Mouse (Mus musculus): ENCODE data around the gene Olfr1224-ps1. TPM values are rescaled to one million over a fixed set of nuclear protein-coding genes. Genes with fewer than 3 reads are reported as not detected.
"Not testable (repeated sequence)": the region's sequence is repeated elsewhere in the genome, so short reads cannot be mapped to it uniquely, and the experiment has no call there.

Gene Olfr1224-ps1
- not detected for total RNA-seq (2022)

DNA sequence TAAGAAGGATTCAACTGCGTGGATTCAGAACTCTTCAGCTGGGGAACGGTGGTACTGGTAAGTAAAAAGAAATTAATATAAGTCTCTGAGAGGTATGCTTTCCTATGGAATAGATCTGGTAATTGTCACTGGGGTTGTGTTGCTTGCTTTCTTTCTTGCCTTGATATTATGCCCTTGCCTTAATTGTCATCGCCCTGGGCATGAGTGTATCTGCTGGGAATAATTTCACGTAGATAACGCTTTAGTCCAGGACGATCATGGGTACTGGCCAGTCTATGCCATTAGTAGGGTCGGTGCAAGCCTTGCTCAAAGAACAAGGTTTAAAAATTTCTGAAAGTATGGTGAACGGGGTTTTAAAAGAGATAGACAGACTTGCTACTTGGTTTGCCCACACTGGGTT lies at the start of gene Olfr1224-ps1:
Olfr1224-ps1 (minus strand) TSS at position 101 of the 400 bp plus-strand sequence.
- not testable (repeated sequence) for DNase-seq (ENCODE audit: low spot score)

DNA sequence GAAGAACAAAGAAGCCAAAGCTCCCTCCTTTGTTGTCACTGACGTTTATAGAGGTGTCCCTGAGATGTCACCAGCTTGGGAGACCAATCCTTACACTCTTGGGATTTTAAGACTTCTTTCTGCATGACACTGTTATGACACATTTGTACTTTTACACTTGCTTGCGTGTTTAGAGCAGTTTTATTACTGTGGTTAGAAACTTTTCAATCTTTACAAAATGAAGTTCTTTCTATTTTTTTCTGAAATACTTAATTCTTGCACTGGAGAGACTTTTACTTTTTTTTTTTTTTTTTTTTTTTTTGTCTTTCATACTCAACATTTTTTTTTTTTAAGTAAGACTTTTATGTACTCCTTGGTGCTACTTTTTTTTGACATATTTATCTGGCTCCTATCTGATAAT lies 36.1 kb upstream of the Olfr1224-ps1 start, which contains the start of gene Olfr1226:
Olfr1226 (minus strand) TSS at position 101 of the 400 bp plus-strand sequence.
- no peak for DNase-seq (ENCODE audit: low spot score)

DNA sequence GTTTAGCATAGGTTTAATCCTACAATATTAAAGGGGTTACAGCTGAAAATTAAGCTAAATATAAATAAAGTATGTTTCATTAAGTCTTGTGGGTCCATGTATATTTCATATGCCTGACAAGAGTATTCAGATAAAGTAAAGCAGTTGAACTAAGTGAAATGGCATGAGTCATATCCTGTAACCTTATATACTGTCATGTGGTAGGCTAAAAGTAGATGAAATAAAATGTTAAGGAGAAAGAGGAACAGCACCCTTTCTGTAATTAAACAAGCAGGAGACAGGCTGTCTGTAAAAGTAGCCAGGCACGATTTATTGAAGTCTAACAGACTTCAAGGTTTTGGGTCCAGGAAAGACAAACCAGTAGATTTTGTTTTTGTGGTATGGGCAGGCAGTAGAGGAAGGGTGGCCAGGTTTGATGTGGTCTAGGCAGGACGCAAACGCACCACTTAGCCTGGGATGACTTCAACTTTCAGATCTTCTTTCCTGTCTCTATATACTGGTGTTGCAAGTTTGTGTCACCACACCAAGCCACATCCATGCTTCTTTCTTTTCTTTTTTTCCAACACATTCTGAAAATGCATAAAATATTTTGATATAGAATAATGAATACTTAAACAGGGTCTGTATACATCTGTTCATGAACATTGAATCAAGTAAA lies 32.6 kb upstream of the Olfr1224-ps1 start:
- no peak for DNase-seq (ENCODE audit: low spot score)

DNA sequence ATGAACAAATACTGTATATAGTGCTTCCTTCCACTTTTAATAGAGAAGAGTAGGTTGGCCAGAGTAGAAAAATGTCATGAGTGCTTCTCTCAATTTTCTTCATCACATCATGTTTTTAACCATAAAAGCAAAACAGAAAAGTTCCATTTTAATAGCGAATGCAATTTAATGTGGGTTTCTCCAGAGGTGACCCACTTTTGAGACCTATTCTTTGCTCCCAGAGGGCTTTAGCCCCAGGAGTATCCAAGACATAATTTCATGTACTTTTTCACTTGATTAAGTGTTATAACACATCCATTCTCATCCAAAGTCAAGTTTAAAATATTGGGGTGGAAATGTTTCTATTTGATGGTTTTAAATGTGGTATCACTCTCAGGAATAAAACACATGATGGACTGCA lies 10.7 kb upstream of the Olfr1224-ps1 start, which contains the start of gene Olfr1225:
Olfr1225 (minus strand) TSS at position 101 of the 400 bp plus-strand sequence.
- DNase-seq (ENCODE audit: low spot score), result no peak

GRCm38 (mm10) chr2:89164711-89165110 lies 820 bp upstream of the Olfr1224-ps1 start:
- DNase-seq (ENCODE audit: low spot score), result not testable (repeated sequence)

DNA sequence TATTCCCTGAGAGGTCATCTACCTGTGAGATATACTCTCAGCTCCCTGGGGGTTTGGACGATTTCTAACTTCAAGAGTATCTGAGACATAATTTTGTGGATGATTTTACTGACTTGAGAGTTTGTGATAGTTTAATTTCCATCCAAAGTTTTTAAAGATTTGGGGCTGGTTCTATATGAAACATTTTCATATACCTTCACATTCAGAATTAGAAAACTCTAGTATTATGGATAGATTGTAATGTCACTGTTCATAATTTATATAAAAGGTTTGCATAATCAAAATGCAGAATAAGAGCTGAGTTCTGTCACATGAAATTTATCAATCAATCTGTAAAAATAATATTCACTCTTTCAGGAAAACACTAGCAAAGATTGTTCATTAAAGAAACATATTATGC lies 12.4 kb downstream of the Olfr1224-ps1 start, which contains the start of gene Olfr1223:
Olfr1223 (minus strand) TSS at position 101 of the 400 bp plus-strand sequence.
- DNase-seq (ENCODE audit: low spot score), result no peak

- no peak for DNase-seq (ENCODE audit: low spot score)
Observed at GRCm38 (mm10) chr2:89132954-89133353, 30.9 kb downstream of the Olfr1224-ps1 start, which contains the start of gene Olfr1222. Gene Olfr1222, minus strand, starts transcription at chr2:89133054.

GRCm38 (mm10) chr2:89117183-89117582 lies 46.7 kb downstream of the Olfr1224-ps1 start, which contains the start of gene Olfr1221:
Gene Olfr1221, minus strand, starts transcription at chr2:89117283.
- no peak for DNase-seq (ENCODE audit: low spot score)

GRCm38 (mm10) chr2:89106735-89107134 lies 57.2 kb downstream of the Olfr1224-ps1 start, which contains the start of gene Olfr1220:
Gene Olfr1220, minus strand, starts transcription at chr2:89106835.
- no peak for DNase-seq (ENCODE audit: low spot score)

DNA sequence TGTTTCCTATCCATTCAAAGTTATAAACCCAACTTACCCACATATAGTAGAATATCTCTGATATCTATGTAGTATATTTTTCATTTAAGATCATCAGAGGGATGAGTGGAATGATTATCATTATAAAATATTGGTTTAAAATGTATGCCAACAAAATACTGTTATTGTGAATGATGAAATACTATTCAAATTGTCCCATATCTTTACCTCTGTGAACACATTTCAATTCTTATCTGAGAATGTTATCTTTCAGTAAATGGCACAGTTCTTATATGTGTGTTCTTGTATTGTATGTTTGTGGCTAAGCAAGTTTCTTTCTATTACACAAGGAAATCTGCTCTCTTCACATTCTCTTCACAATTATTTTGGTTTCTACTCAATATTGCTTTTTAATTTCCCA lies 58.2 kb downstream of the Olfr1224-ps1 start:
- no peak for DNase-seq (ENCODE audit: low spot score)

Other genes with a start within 250 kb of the Olfr1224-ps1 start
- gene Olfr1209, start 248.9 kb downstream of the Olfr1224-ps1 start, total RNA-seq (2022), result not detected
- gene Olfr1211, start 226.0 kb downstream of the Olfr1224-ps1 start, total RNA-seq (2022), result not detected
- gene Olfr1212, start 210.1 kb downstream of the Olfr1224-ps1 start, total RNA-seq (2022), result not detected
- not detected for gene Gm13762, start 183.8 kb downstream of the Olfr1224-ps1 start, total RNA-seq (2022)
- not detected for gene Olfr1214, start 171.4 kb downstream of the Olfr1224-ps1 start, total RNA-seq (2022)
- not detected for gene Olfr1215, start 157.1 kb downstream of the Olfr1224-ps1 start, total RNA-seq (2022)
- not detected for gene Olfr1216, start 145.8 kb downstream of the Olfr1224-ps1 start, total RNA-seq (2022)
- not detected for gene Olfr1217, start 132.0 kb downstream of the Olfr1224-ps1 start, total RNA-seq (2022)
- gene Olfr1218, start 102.9 kb downstream of the Olfr1224-ps1 start, total RNA-seq (2022), result not detected
- gene Olfr1219, start 80.6 kb downstream of the Olfr1224-ps1 start, total RNA-seq (2022), result not detected
- not detected for gene Olfr1220, start 57.3 kb downstream of the Olfr1224-ps1 start, total RNA-seq (2022)
- not detected for gene Olfr1221, start 46.8 kb downstream of the Olfr1224-ps1 start, total RNA-seq (2022)
- not detected for gene Olfr1222, start 31.0 kb downstream of the Olfr1224-ps1 start, total RNA-seq (2022)
- not detected for gene Olfr1223, start 12.5 kb downstream of the Olfr1224-ps1 start, total RNA-seq (2022)
- gene Olfr1225, start 10.6 kb upstream of the Olfr1224-ps1 start, total RNA-seq (2022), result not detected
- gene Olfr1226, start 36.0 kb upstream of the Olfr1224-ps1 start, total RNA-seq (2022), result not detected
- not detected for gene Olfr1228, start 90.0 kb upstream of the Olfr1224-ps1 start, total RNA-seq (2022)
- not detected for gene Olfr1229, start 123.9 kb upstream of the Olfr1224-ps1 start, total RNA-seq (2022)
- gene Olfr1230, start 133.2 kb upstream of the Olfr1224-ps1 start, total RNA-seq (2022), result not detected
- not detected for gene Olfr1231, start 143.0 kb upstream of the Olfr1224-ps1 start, total RNA-seq (2022)
- not detected for gene Olfr1232, start 165.6 kb upstream of the Olfr1224-ps1 start, total RNA-seq (2022)
- not detected for gene Olfr1233, start 178.3 kb upstream of the Olfr1224-ps1 start, total RNA-seq (2022)
- gene Olfr1234, start 200.8 kb upstream of the Olfr1224-ps1 start, total RNA-seq (2022), result not detected
- gene Olfr1238, start 245.6 kb upstream of the Olfr1224-ps1 start, total RNA-seq (2022), result not detected